Mouse (Mus musculus) CH12.LX (cell line): ENCODE measurements around the gene Gtf3c3. TPM values are rescaled to one million over a fixed set of nuclear protein-coding genes. Genes with fewer than 3 reads are reported as not detected.
A peak's percentile ranks its signal among the peaks of the same experiment; 100 is the strongest.

ENCODE experiments used
- DNase-seq: peaks from one replicate; pipeline ENCODE4 v3.0.0-alpha.2; 2013; ENCODE audit errors: extremely low read depth
- H3K27ac ChIP-seq: 2 replicates; pipeline ENCODE4 v1.5.1; 2012; ENCODE audit warnings: low read depth, mild to moderate bottlenecking, control low read depth, moderate library complexity; ENCODE audit not compliant: insufficient read depth
- H3K27me3 ChIP-seq: replicated peaks from 2 replicates; pipeline ENCODE3; 2012; ENCODE audit warnings: inconsistent platforms
- H3K36me3 ChIP-seq, 2 experiments: replicated peaks in 1 of 2; 2 replicates each; pipeline versions ENCODE3 to v1.6.1; 2012; ENCODE audit warnings: inconsistent platforms in 1 of 2, low read length in 1 of 2, mild to moderate bottlenecking in 1 of 2, mixed read lengths in 1 of 2, moderate library complexity in 1 of 2; ENCODE audit not compliant: control insufficient read depth in 1 of 2, insufficient read depth in 1 of 2
- H3K4me1 ChIP-seq, 2 experiments: 2 replicates each; pipeline ENCODE4 v1.6.1; 2012; ENCODE audit warnings: inconsistent platforms in 1 of 2, moderate library complexity in 1 of 2; ENCODE audit not compliant: insufficient read depth in 2 of 2, control insufficient read depth in 1 of 2
- H3K4me2 ChIP-seq: 2 replicates; pipeline ENCODE4 v1.6.1; 2012; ENCODE audit warnings: low read depth, mild to moderate bottlenecking, control low read depth; ENCODE audit not compliant: poor library complexity, insufficient read depth, severe bottlenecking
- H3K4me3 ChIP-seq, 3 experiments: fragments of 150-350 bp in 1 of 3; sonication (generic) in 1 of 3; replicated peaks in 1 of 3; 2 replicates each; pipeline versions ENCODE3 to v1.5.1; 2011 to 2012; ENCODE audit warnings: low read depth in 2 of 3, low read length in 2 of 3, mild to moderate bottlenecking in 2 of 3, moderate library complexity in 2 of 3, control low read depth in 1 of 3, improper control_type of control experiment in 1 of 3, inconsistent platforms in 1 of 3, mixed read lengths in 1 of 3; ENCODE audit not compliant: poor library complexity in 1 of 3
- H3K79me2 ChIP-seq: replicated peaks from 2 replicates; pipeline ENCODE4 v1.6.1; 2012; ENCODE audit warnings: mild to moderate bottlenecking, moderate library complexity; ENCODE audit not compliant: control insufficient read depth, poor library complexity, insufficient read depth, severe bottlenecking; ENCODE audit errors: extremely low read depth
- H3K9ac ChIP-seq: 2 replicates; pipeline ENCODE4 v1.6.1; 2012; ENCODE audit warnings: low read depth, mild to moderate bottlenecking, control low read depth, moderate library complexity; ENCODE audit not compliant: insufficient read depth
- H3K9me3 ChIP-seq: replicated peaks from 2 replicates; pipeline ENCODE3; 2012; ENCODE audit warnings: low read length, inconsistent platforms, mixed read lengths
- CHD2 ChIP-seq: IDR thresholded peaks from 2 replicates; pipeline ENCODE4 v1.6.1; 2011; ENCODE audit warnings: low read length, improper control_type of control experiment
- ELF1 ChIP-seq: IDR thresholded peaks from 2 replicates; pipeline ENCODE4 v1.6.1; 2014; ENCODE audit warnings: low read depth, mild to moderate bottlenecking, inconsistent platforms, low read length, improper control_type of control experiment
- ETS1 ChIP-seq: conservative IDR thresholded peaks from 2 replicates; pipeline ENCODE4 v1.6.1; 2012; ENCODE audit warnings: low read depth, mild to moderate bottlenecking, inconsistent platforms, low read length, improper control_type of control experiment, moderate library complexity
- GABPA ChIP-seq: IDR thresholded peaks from 2 replicates; pipeline ENCODE4 v1.6.1; 2012; ENCODE audit warnings: low read depth, low read length, improper control_type of control experiment, inconsistent platforms; ENCODE audit not compliant: insufficient replicate concordance
- IRF4 ChIP-seq: IDR thresholded peaks from 2 replicates; pipeline ENCODE4 v1.6.1; 2014; ENCODE audit warnings: low read depth, mild to moderate bottlenecking, inconsistent platforms, low read length, improper control_type of control experiment
- JUN ChIP-seq: IDR thresholded peaks from 2 replicates; pipeline ENCODE4 v1.6.1; 2011; ENCODE audit warnings: low read depth, mild to moderate bottlenecking, low read length, improper control_type of control experiment, moderate library complexity; ENCODE audit not compliant: insufficient read depth
- MAFK ChIP-seq: IDR thresholded peaks from 2 replicates; pipeline ENCODE4 v1.6.1; 2011; ENCODE audit warnings: low read length, improper control_type of control experiment; ENCODE audit not compliant: insufficient replicate concordance
- MAX ChIP-seq: IDR thresholded peaks from 2 replicates; pipeline ENCODE4 v1.6.1; 2011; ENCODE audit warnings: low read length, improper control_type of control experiment
- MEF2A ChIP-seq: IDR thresholded peaks from 2 replicates; pipeline ENCODE4 v1.6.1; 2014; ENCODE audit warnings: low read depth, mild to moderate bottlenecking, inconsistent platforms, low read length, improper control_type of control experiment, borderline replicate concordance
- MXI1 ChIP-seq: IDR thresholded peaks from 2 replicates; pipeline ENCODE4 v1.6.1; 2011; ENCODE audit warnings: mild to moderate bottlenecking, low read depth, low read length, improper control_type of control experiment
- MYC ChIP-seq: IDR thresholded peaks from 2 replicates; pipeline ENCODE4 v1.6.1; 2011; ENCODE audit warnings: low read depth, mild to moderate bottlenecking, improper control_type of control experiment, low read length
- NRF1 ChIP-seq: IDR thresholded peaks from 2 replicates; pipeline ENCODE4 v1.6.1; 2014; ENCODE audit warnings: low read depth, mild to moderate bottlenecking, inconsistent platforms, low read length, improper control_type of control experiment, moderate library complexity
- POLR2AphosphoS2 ChIP-seq: IDR thresholded peaks from 2 replicates; pipeline ENCODE4 v1.6.1; 2011; ENCODE audit warnings: low read depth, low read length, improper control_type of control experiment
- RCOR1 ChIP-seq: conservative IDR thresholded peaks from 2 replicates; pipeline ENCODE4 v1.6.1; 2012; ENCODE audit warnings: low read depth, mild to moderate bottlenecking, inconsistent platforms, low read length, improper control_type of control experiment
- SIN3A ChIP-seq: IDR thresholded peaks from 2 replicates; pipeline ENCODE4 v1.6.1; 2012; ENCODE audit warnings: low read length, improper control_type of control experiment, inconsistent platforms
- SMC3 ChIP-seq: IDR thresholded peaks from 2 replicates; pipeline ENCODE4 v1.6.1; 2011; ENCODE audit warnings: low read depth, low read length, improper control_type of control experiment
- TBP ChIP-seq: conservative IDR thresholded peaks from 2 replicates; pipeline ENCODE4 v1.6.1; 2011; ENCODE audit warnings: low read depth, low read length, improper control_type of control experiment
- TCF12 ChIP-seq: IDR thresholded peaks from 2 replicates; pipeline ENCODE4 v1.6.1; 2014; ENCODE audit warnings: low read depth, mild to moderate bottlenecking, inconsistent platforms, low read length, improper control_type of control experiment
- UBTF ChIP-seq: IDR thresholded peaks from 2 replicates; pipeline ENCODE4 v1.6.1; 2012; ENCODE audit warnings: low read depth, mild to moderate bottlenecking, inconsistent platforms, low read length, improper control_type of control experiment, moderate library complexity
- USF1 ChIP-seq: IDR thresholded peaks from 2 replicates; pipeline ENCODE4 v1.6.1; 2014; ENCODE audit warnings: low read depth, mild to moderate bottlenecking, inconsistent platforms, low read length, improper control_type of control experiment
- USF2 ChIP-seq: conservative IDR thresholded peaks from 2 replicates; pipeline ENCODE4 v1.6.1; 2011; ENCODE audit warnings: low read depth, low read length, improper control_type of control experiment
- ZC3H11A ChIP-seq: IDR thresholded peaks from 2 replicates; pipeline ENCODE4 v1.6.1; 2012; ENCODE audit warnings: low read depth, mild to moderate bottlenecking, inconsistent platforms, low read length, improper control_type of control experiment
- ZMIZ1 ChIP-seq: IDR thresholded peaks from 2 replicates; pipeline ENCODE4 v1.6.1; 2012; ENCODE audit warnings: low read depth, mild to moderate bottlenecking, inconsistent platforms, low read length, improper control_type of control experiment
- dilution Hi-C: fragments of 300-500 bp; cut with MboI; formaldehyde crosslinking; loops from 2 replicates; pipeline ENCODE4 v1.14.3; 2020; ENCODE audit warnings: low sequenced_read_pairs; ENCODE audit not compliant: extremely low pct_unique_long_range_greater_than_20kb, extremely low pct_ligation_motif_present
- in situ Hi-C: fragments of 300-500 bp; cut with MboI; formaldehyde crosslinking; loops from 3 replicates; pipeline ENCODE4 v1.14.3; 2019; ENCODE audit warnings: low sequenced_read_pairs, low pct_ligation_motif_present, low pct_unique_long_range_greater_than_20kb, mixed read lengths
- polyA plus RNA-seq: library from polyadenylated mRNA; unstranded; fragments of >175 nt; gene quantifications from 2 replicates; pipeline ENCODE4 v1.2.1, GENCODE M21; 2012; ENCODE audit warnings: low read depth; ENCODE audit not compliant: insufficient read length
- total RNA-seq, 2 experiments: library from RNA; depleted of rRNA; stranded (reverse); fragments of 300-350 nt in 1 of 2; fragments of >200 nt in 1 of 2; gene quantifications; 2 replicates each; pipeline ENCODE4 v1.2.3; 2012 to 2014

Gtf3c3 gene
- total and polyA plus RNA-seq, 3 experiments = 13.4 to 28.3 (median 15.9) TPM

DNA sequence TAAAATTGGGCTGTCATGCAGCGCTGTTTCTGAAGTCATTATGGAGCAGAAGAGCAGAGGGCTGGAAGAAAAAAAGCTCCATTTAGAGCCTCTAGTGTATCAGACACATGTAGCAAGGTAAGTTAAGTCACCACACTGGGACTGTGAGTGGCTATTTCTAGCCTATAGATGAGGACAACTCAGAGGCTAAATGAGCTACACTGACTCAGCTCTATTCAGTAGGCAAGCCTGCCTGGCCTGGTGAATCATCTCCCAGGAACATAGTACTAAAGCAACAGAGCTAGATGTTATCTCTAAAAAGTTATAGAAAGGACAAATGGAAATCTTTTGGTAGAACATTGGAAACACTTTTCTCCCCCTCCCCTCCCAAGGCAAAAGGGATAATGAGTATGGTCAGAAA is 28.6 kb upstream of the Gtf3c3 start:
- no peak overlapping the region for H3K27ac ChIP-seq
- H3K4me2 ChIP-seq = no peak overlapping the region
- no peak for TF ChIP-seq CHD2
- TF ChIP-seq IRF4 = no peak
- no peak for TF ChIP-seq TBP
- no peak for TF ChIP-seq ZMIZ1
- TF ChIP-seq NRF1 = no peak
- no peak for TF ChIP-seq MYC
- TF ChIP-seq ELF1 = no peak
- TF ChIP-seq SMC3 = no peak
- no peak for TF ChIP-seq JUN
- TF ChIP-seq RCOR1 = no peak
- no peak for TF ChIP-seq GABPA
- TF ChIP-seq MAX = no peak
- TF ChIP-seq ZC3H11A = no peak
- no peak for TF ChIP-seq USF2
- no peak for TF ChIP-seq MXI1
- TF ChIP-seq SIN3A = no peak
- no peak for TF ChIP-seq USF1
- TF ChIP-seq ETS1 = no peak
- no peak for TF ChIP-seq MEF2A
- TF ChIP-seq UBTF = no peak
- TF ChIP-seq, all 38 proteins: peak for 0
- dilution Hi-C loops (no loop called here), in situ Hi-C loops (no loop called here)
- DNase-seq = no peak
- no peak overlapping the region for H3K9ac ChIP-seq
- no peaks in the 10 kb centered on the region for H3K36me3 ChIP-seq
- H3K27me3 ChIP-seq = no peaks in the 10 kb centered on the region
- no peaks in the 10 kb centered on the region for H3K79me2 ChIP-seq
- H3K4me3 ChIP-seq = no peak overlapping the region
- H3K4me1 ChIP-seq = no peaks in the 10 kb centered on the region
- no peaks in the 10 kb centered on the region for H3K9me3 ChIP-seq

GRCm38 (mm10) chr1:54452116-54452515 is 13.3 kb upstream of the Gtf3c3 start:
- no peak for DNase-seq
- in situ Hi-C loops = no loop called here
- no peak for TF ChIP-seq TCF12
- no peak for TF ChIP-seq USF1
- no peak for TF ChIP-seq POLR2AphosphoS2
- TF ChIP-seq MAFK = 0 out of 2 replicates have a peak, but pooled peaks have one; percentile 55
- TF ChIP-seq MEF2A = no peak
- TF ChIP-seq, all 38 proteins: peak for 1
- no peaks in the 10 kb centered on the region for H3K79me2 ChIP-seq
- no peaks in the 10 kb centered on the region for H3K9me3 ChIP-seq
- no peak overlapping the region for H3K4me2 ChIP-seq
- dilution Hi-C loops = no loop called here
- no peaks in the 10 kb centered on the region for H3K36me3 ChIP-seq
- peaks cover 4 to 5% of the 10 kb centered on the region in 2 experiments; a peak in 2 of 4 replicates for H3K4me1 ChIP-seq
- H3K27ac ChIP-seq = no peak overlapping the region
- no peaks in the 10 kb centered on the region for H3K27me3 ChIP-seq
- H3K4me3 ChIP-seq = no peak overlapping the region
- no peak overlapping the region for H3K9ac ChIP-seq
